Mouse (Mus musculus) testis, adult 2 months (tissue): ENCODE data around the gene Zfp467.

Experiments
- CTCF ChIP-seq: fragments of 200-500 bp; IDR thresholded peaks from 2 replicates; pipeline ENCODE4 v1.5.1; 2012; ENCODE audit warnings: low read depth, mild to moderate bottlenecking, inconsistent platforms, low read length, moderate library complexity; ENCODE audit not compliant: control insufficient read depth, insufficient read depth, insufficient replicate concordance
- POLR2A ChIP-seq: fragments of 200-500 bp; IDR thresholded peaks from 2 replicates; pipeline ENCODE4 v1.6.1; 2012; ENCODE audit warnings: low read depth, mild to moderate bottlenecking, inconsistent platforms, low read length, moderate library complexity; ENCODE audit not compliant: control insufficient read depth

DNA sequence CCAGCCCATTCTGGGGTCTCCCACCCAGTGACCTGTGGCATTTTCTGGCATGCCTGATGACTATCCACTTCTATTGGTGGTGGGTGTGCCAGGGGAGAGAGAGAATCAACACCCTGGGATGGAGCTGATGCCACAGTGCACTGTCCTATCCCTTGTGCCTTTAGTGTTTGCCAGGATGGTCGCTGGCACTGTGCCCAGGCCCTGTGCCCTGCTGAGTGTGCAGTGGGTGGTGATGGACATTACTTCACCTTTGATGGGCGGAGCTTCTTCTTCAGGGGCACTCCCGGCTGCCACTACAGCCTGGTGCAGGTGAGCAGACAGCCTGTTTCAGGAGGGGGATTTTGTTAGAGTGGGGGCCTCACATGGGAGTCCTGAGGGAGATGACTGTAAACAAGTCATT is 7.1 kb upstream of the Zfp467 start:
- TF ChIP-seq CTCF (no peak), POLR2A (no peak)
